Mouse (Mus musculus): ENCODE data around the gene Macrod2.

DNA sequence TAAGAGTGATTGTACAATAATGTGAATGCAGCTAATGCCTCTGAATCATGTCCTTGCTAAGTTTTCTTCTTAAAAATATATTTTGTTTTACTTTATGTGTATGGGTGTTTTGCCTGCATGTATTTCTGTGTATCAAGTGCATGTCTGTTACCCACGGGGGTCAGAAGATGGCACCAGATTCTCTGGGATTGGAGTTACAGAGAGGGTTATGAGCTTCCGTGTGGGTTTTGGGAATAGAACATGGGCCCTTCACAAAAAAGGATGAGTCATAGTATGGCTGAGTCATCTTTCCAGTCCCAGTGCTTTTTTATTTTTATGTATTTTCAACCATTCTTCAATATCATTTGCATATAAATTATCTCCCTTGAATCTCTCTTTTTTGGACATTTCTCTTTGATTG is 135.1 kb downstream of the Macrod2 start:
- no peak for TF ChIP-seq CTCF (IDR thresholded peaks at IDR 0.05; ENCODE audit: insufficient read depth, low read depth, low read length)
- TF ChIP-seq POLR2A (IDR thresholded peaks at IDR 0.05; ENCODE audit: insufficient read depth, low read depth, low read length), result no peak
